In the genomic region with DNA sequence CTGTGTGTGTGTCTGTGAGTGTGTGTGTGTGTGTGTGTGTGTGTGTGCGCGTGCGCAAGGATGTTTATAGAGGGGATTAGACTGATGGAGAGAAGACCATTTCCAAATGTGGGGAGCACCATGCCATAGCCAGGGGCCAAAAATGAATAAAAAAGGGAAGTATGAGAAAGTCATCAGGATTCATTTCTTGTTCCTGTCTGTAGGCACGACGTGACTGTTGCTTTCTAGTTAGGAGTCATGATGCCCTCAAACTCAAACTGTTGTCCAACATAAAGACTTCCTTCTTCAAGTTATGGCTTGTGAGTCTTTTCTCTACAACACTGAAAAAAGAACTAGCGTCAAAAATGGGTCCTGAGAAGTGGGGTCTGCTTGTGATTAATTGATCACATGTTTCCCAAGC, we compare ENCODE assay signal across 12 mouse cellular contexts.
"Had no signal": no experiment of that assay in that cellular context is flagged by ENCODE, and none has a peak within 500 bp of the region (broad histone marks: within the 10 kb centered on the region; RNA-seq: fewer than 3 reads in every experiment).

No protein-coding gene starts in this region.

- ATAC-seq: inflammation-experienced regulatory T-cells, adult 6 months; intestine, embryonic 15.5 days; intestine, embryonic 16.5 days; intestine, postnatal 0 days had no signal

- DNase-seq: heart, postnatal 10 days; heart, postnatal 14 days; heart, postnatal 36 days; heart, postnatal 4 days; kidney, postnatal 10 days; kidney, postnatal 14 days; kidney, postnatal 4 days; layer of hippocampus, adult 9-11 months had no signal
